9 mouse cellular contexts compared by ENCODE assay signal in genomic region chr19:55563148-55563651, GRCm38 (mm10).
DNase-seq lines count a peak whose midpoint lies in the region; ATAC-seq and TF ChIP-seq lines count a peak whose summit lies in the region.
"Had no signal": no experiment of that assay in that cellular context is flagged by ENCODE, and none has a peak within 500 bp of the region (broad histone marks: within the 10 kb centered on the region; RNA-seq: fewer than 3 reads in every experiment).

No protein-coding gene starts in this region.

- H3K9me3 ChIP-seq in lung, embryonic 14.5 days (ENCODE audit: low read depth, low read length) = no peaks in the 10 kb centered on the region
- H3K9me3 ChIP-seq in kidney, postnatal 0 days (replicated peaks; ENCODE audit: low read length) = no peaks in the 10 kb centered on the region

- intact Hi-C loops in left cerebral cortex, postnatal 14 days (cut with DNase I) = no loop called here

- no peaks in the 10 kb centered on the region for H3K36me3 ChIP-seq in lung, embryonic 14.5 days (ENCODE audit: insufficient read depth)
- H3K36me3 ChIP-seq in kidney, postnatal 0 days (ENCODE audit: insufficient read depth, low read length) = no peaks in the 10 kb centered on the region

- WGBS in lung, embryonic 14.5 days = 55% methylated on average over 15 of the region's 15 CpGs
- WGBS in kidney, postnatal 0 days = 61% methylated on average over 15 of the region's 15 CpGs

- no peak overlapping the region for H3K4me2 ChIP-seq in lung, embryonic 14.5 days
- no peak overlapping the region for H3K4me2 ChIP-seq in kidney, postnatal 0 days (ENCODE audit: low read length)

- ATAC-seq in lung, embryonic 14.5 days (ENCODE audit: insufficient read depth) = no peak; the same call in 1 of the 2 replicates
- ATAC-seq in kidney, postnatal 0 days (replicated peaks; ENCODE audit: low FRiP score, low read depth) = no peak

- no peak overlapping the region for H3K4me3 ChIP-seq in lung, embryonic 14.5 days (ENCODE audit: low read depth, low read length)
- H3K4me3 ChIP-seq in kidney, postnatal 0 days (replicated peaks; ENCODE audit: low read depth, low read length) = no peak overlapping the region

- no peaks in the 10 kb centered on the region for H3K27me3 ChIP-seq in lung, embryonic 14.5 days (ENCODE audit: insufficient read depth, low read length)
- no peaks in the 10 kb centered on the region for H3K27me3 ChIP-seq in kidney, postnatal 0 days (ENCODE audit: insufficient read depth, low read length)

- no peak for TF ChIP-seq CTCF in lung, embryonic 14.5 days (IDR thresholded peaks at IDR 0.05; ENCODE audit: low read depth)
- no peak for TF ChIP-seq CTCF in kidney, postnatal 0 days (IDR thresholded peaks at IDR 0.05; ENCODE audit: low read depth)

- peak; percentile 69 for DNase-seq in lung, embryonic 14.5 days
- DNase-seq in lung, postnatal 25 days (ENCODE audit: low spot score) = no peak
- DNase-seq in adrenal gland, postnatal 25 days = peak; percentile 81
- DNase-seq in cerebellum, postnatal 36 days = peak; percentile 84 to 86
- peak; percentile 58 for DNase-seq in kidney, postnatal 0 days (ENCODE audit: low spot score)
- DNase-seq in spleen, postnatal 4 days (ENCODE audit: low spot score in 2 of 2) = no peak
- DNase-seq in left cerebral cortex, postnatal 14 days (ENCODE audit: low spot score in 2 of 2) = no peak
- no peak for DNase-seq in frontal cortex, postnatal 25 days (ENCODE audit: low spot score in 2 of 2)
- DNase-seq: thymus, adult 2 months had no signal

- peak overlapping the region; percentile 54; the same call in 1 of the 2 replicates for H3K27ac ChIP-seq in lung, embryonic 14.5 days (ENCODE audit: low read depth)
- H3K27ac ChIP-seq in kidney, postnatal 0 days = no peak overlapping the region

- H3K4me1 ChIP-seq in lung, embryonic 14.5 days (ENCODE audit: insufficient read depth) = peaks cover 7% of the 10 kb centered on the region; the same call in 1 of the 2 replicates
- no peaks in the 10 kb centered on the region for H3K4me1 ChIP-seq in kidney, postnatal 0 days (replicated peaks; ENCODE audit: insufficient read depth, low read length)

- no peak overlapping the region for H3K9ac ChIP-seq in lung, embryonic 14.5 days
- H3K9ac ChIP-seq in kidney, postnatal 0 days (ENCODE audit: low read depth, low read length) = no peak overlapping the region

Comparison
In these comparisons a context has a peak if more than half of its experiments do, and no peak if none do; other contexts are left out.
1. DNase-seq: peak in lung, embryonic 14.5 days (single experiment), adrenal gland, postnatal 25 days (single experiment), cerebellum, postnatal 36 days (2 of 2) and kidney, postnatal 0 days (single experiment); none in lung, postnatal 25 days (single experiment), spleen, postnatal 4 days (0 of 2), left cerebral cortex, postnatal 14 days (0 of 2) and frontal cortex, postnatal 25 days (0 of 2).